Mouse (Mus musculus) hindbrain, postnatal 0 days (tissue): ENCODE data around the gene March11. TPM values are rescaled to one million over a fixed set of nuclear protein-coding genes. Genes with fewer than 3 reads are reported as not detected.

Experiments used
- ATAC-seq: fragments of 200-750 bp; cut with Nextera tagmentation; 2 replicates; pipeline ENCODE4 v1.8.0; 2017; ENCODE audit warnings: mild to moderate bottlenecking, moderate TSS enrichment, moderate library complexity
- DNase-seq: peaks from one replicate; pipeline ENCODE4 v3.0.0-alpha.2; 2015; ENCODE audit warnings: low spot score
- H3K27ac ChIP-seq: fragments of 300-500 bp; sonication (generic); 2 replicates; pipeline ENCODE4 v1.5.1; 2014; ENCODE audit warnings: mild to moderate bottlenecking
- H3K27me3 ChIP-seq: fragments of 300-500 bp; sonication (generic); 2 replicates; pipeline ENCODE4 v1.6.1; 2014; ENCODE audit warnings: low read length, mixed read lengths; ENCODE audit not compliant: insufficient read depth
- H3K36me3 ChIP-seq: fragments of 300-500 bp; sonication (generic); 2 replicates; pipeline ENCODE4 v1.6.1; 2014; ENCODE audit warnings: low read length, mixed read lengths; ENCODE audit not compliant: insufficient read depth
- H3K4me1 ChIP-seq: fragments of 300-500 bp; sonication (generic); 2 replicates; pipeline ENCODE4 v1.6.1; 2014; ENCODE audit warnings: antibody characterized with exemption, low read length, mixed read lengths; ENCODE audit not compliant: insufficient read depth
- H3K4me2 ChIP-seq: fragments of 300-500 bp; sonication (generic); 2 replicates; pipeline ENCODE4 v1.6.1; 2014; ENCODE audit warnings: low read depth, mild to moderate bottlenecking, low read length, moderate library complexity, mixed read lengths
- H3K4me3 ChIP-seq: fragments of 300-500 bp; sonication (generic); 2 replicates; pipeline ENCODE4 v1.5.1; 2014; ENCODE audit warnings: low read length
- H3K9ac ChIP-seq: fragments of 300-500 bp; sonication (generic); replicated peaks from 2 replicates; pipeline ENCODE4 v1.6.1; 2014; ENCODE audit warnings: mild to moderate bottlenecking, low read length, moderate library complexity, mixed read lengths
- H3K9me3 ChIP-seq: fragments of 300-500 bp; sonication (generic); 2 replicates; pipeline ENCODE4 v1.6.1; 2016; ENCODE audit warnings: low read length, mixed read lengths
- CTCF ChIP-seq: IDR thresholded peaks from 2 replicates; pipeline ENCODE4 v1.5.1; 2016; ENCODE audit warnings: antibody characterized with exemption, control low read depth, low read depth
- WGBS: fragments of 180-500 bp; shearing (Covaris S2); extraction: QIAGEN DNeasy Blood & Tissue Kit; methylation state at CpG from one replicate; pipeline ENCODE4 v1.1.7; 2014; 5-methylcytosine and 5-hydroxymethylcytosine counted together
- polyA plus RNA-seq: library from polyadenylated mRNA; unstranded; fragments of >200 nt; fragmentation: Nextera tagmentation; extraction: Ambion mirVana; gene quantifications from 2 replicates; pipeline ENCODE4 v1.2.1, GENCODE M21; 2015
- total RNA-seq: library from RNA; depleted of rRNA; stranded (reverse); fragments of >200 nt; gene quantifications from 2 replicates; pipeline ENCODE4 v1.2.3, GENCODE M21; 2014

The March11 gene
- total and polyA plus RNA-seq, 2 experiments from 2014 or later, result 8.2 to 8.7 TPM

DNA sequence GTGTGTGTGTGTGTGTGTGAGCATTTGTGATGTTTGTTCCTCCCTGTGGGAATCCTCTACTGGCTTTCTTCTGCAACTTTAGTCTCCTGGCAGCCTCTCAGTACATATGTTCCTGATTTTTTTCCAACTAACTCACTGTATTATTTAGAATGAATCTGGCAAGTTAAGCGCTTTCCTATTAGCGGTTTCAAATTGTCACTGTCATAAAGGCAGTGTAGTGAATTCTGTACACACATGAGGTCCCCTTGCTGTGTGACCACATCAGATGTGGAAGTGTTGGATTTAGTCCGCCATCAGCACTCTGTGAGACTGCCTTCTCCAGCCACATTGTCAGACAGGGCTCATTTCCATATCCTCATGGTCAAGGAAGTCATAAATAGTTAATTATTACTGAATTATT, 26.9 kb downstream of the March11 start:
- no peaks in the 10 kb centered on the region for H3K36me3 ChIP-seq
- no peaks in the 10 kb centered on the region for H3K9me3 ChIP-seq
- H3K4me2 ChIP-seq, result no peak overlapping the region
- no peaks in the 10 kb centered on the region for H3K27me3 ChIP-seq
- H3K9ac ChIP-seq, result no peak overlapping the region
- no peak overlapping the region for H3K4me3 ChIP-seq
- DNase-seq (no peak), ATAC-seq (no peak)
- no peak for TF ChIP-seq CTCF
- WGBS, result 75% methylated on average over 3 of the region's 3 CpGs
- H3K4me1 ChIP-seq, result no peaks in the 10 kb centered on the region
- no peak overlapping the region for H3K27ac ChIP-seq

DNA sequence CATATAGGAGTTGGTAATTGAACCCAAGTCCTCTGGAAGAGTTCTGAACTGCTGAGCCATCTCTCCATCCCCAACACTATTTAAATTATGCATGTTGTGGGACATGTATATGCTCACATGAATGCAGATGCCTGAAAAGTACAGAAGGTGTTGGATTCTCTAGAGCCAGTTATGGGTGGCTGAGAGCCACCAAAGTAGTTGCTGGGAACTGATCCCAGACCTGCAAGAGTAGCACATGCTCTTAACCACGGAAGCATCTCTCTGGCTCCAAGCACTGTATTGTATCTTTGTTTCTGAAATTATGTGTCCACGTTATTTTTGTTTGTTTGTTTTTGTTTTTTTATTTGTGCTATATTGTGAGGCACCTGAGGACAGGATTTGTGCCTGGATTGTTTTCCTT, 28.9 kb downstream of the March11 start:
- no peaks in the 10 kb centered on the region for H3K4me1 ChIP-seq
- no peak overlapping the region for H3K9ac ChIP-seq
- H3K27ac ChIP-seq, result no peak overlapping the region
- no peak for TF ChIP-seq CTCF
- 85% methylated on average over 2 of the region's 2 CpGs for WGBS
- no peak overlapping the region for H3K4me3 ChIP-seq
- H3K36me3 ChIP-seq, result no peaks in the 10 kb centered on the region
- ATAC-seq (no peak), DNase-seq (no peak)
- H3K4me2 ChIP-seq, result no peak overlapping the region
- H3K9me3 ChIP-seq, result no peaks in the 10 kb centered on the region
- no peaks in the 10 kb centered on the region for H3K27me3 ChIP-seq

DNA sequence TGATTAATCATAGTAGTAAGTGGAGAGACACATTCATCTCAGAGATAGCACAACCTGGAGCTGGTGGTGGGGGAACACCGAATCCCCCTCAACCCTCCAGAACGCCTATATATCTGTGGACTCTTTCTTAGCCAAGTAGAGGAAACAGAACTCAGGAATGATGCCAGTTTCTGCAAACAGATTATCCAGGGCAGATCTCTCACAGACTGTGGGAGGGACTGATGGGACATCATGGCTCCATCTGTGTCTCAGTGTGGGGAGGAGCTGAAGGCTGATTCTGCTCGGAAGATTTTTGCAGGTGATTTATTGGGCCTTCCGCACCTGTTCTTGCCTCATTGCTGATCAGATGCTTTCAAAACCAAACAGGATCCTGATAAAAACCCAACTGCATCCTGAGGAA, 29.5 kb downstream of the March11 start:
- H3K4me3 ChIP-seq, result no peak overlapping the region
- DNase-seq (peak; percentile 28), ATAC-seq (no peak)
- H3K27me3 ChIP-seq, result no peaks in the 10 kb centered on the region
- WGBS, result 79% methylated on average over 4 of the region's 4 CpGs
- no peaks in the 10 kb centered on the region for H3K36me3 ChIP-seq
- H3K9me3 ChIP-seq, result no peaks in the 10 kb centered on the region
- H3K27ac ChIP-seq, result no peak overlapping the region
- H3K4me2 ChIP-seq, result no peak overlapping the region
- H3K4me1 ChIP-seq, result no peaks in the 10 kb centered on the region
- no peak overlapping the region for H3K9ac ChIP-seq
- TF ChIP-seq CTCF, result no peak

DNA sequence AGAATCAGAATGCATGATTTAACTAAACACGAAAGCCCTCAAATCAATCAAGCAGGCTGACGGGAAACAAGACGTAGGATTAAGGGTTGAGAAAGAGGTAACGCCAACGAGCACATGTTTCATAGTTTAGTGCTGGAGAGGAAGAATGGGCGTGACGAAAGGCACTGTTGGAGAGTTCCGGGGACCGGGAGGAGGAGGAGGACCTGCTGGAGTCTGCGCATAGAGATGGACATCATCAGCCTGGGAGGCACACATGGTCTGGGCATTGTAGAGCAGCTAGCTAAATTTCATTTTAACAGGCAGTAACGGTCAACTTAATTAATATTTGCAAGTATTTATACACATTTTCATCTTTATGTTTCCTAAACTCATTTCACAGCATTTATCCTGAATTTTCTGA, 31.6 kb downstream of the March11 start:
- Histone ChIP-seq H3K9me3 (no peaks in the 10 kb centered on the region), H3K4me3 (no peak overlapping the region), H3K27me3 (no peaks in the 10 kb centered on the region), H3K27ac (no peak overlapping the region), H3K4me1 (no peaks in the 10 kb centered on the region), H3K36me3 (no peaks in the 10 kb centered on the region), H3K9ac (no peak overlapping the region), H3K4me2 (peak overlapping the region; percentile 28; the same call in 1 of the 2 replicates)
- 0 out of 2 replicates have a peak, but pooled peaks have one; percentile 55 for ATAC-seq
- no peak for TF ChIP-seq CTCF
- DNase-seq, result no peak
- WGBS, result 50% methylated on average over 11 of the region's 11 CpGs

DNA sequence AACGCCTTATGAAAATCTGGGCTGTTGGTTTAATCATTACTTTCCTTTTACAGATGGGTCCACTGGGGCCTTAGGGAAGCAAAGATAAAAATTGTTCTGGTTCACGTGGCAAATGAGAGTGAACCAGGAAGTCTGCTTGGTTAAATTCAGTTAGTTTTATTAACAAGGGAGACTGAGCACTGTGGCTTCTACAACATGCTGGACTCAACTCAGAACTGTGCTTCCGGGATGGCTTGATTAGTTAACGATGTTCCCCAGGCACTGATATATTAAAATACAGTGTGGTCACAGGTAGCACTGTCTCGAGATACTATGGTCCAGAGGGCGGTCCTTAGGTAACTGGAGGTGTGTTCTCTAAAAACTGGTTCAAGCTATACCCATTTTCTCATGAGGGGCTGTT, 32.1 kb downstream of the March11 start:
- Histone ChIP-seq H3K9me3 (no peaks in the 10 kb centered on the region), H3K4me2 (no peak overlapping the region), H3K4me1 (no peaks in the 10 kb centered on the region), H3K9ac (no peak overlapping the region), H3K27me3 (no peaks in the 10 kb centered on the region), H3K27ac (no peak overlapping the region), H3K4me3 (no peak overlapping the region), H3K36me3 (no peaks in the 10 kb centered on the region)
- DNase-seq (no peak), ATAC-seq (no peak)
- no peak for TF ChIP-seq CTCF
- 80% methylated on average over 6 of the region's 6 CpGs for WGBS

DNA sequence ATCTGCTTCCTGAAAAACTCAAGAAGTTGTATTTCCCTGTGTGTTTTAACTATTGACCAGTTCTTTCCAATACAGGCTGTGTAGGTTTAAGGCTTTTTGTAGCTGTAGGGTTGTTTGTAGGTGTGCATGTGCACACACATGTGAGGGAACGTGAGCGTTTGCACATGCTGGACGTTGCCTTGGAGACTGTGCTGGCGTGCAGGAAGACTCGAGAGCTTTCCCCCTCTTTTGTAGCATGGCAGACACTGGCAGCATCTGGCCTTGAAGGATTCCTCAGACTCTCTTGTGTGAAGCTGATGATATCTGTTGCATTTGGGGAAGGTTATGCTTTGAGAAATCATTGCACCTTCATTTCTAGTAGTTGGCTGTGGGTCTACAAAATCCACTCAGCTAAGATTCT, 35.5 kb downstream of the March11 start:
- Histone ChIP-seq H3K4me1 (no peaks in the 10 kb centered on the region), H3K27ac (no peak overlapping the region), H3K4me3 (no peak overlapping the region), H3K4me2 (no peak overlapping the region), H3K36me3 (no peaks in the 10 kb centered on the region), H3K27me3 (no peaks in the 10 kb centered on the region), H3K9me3 (no peaks in the 10 kb centered on the region), H3K9ac (no peak overlapping the region)
- no peak for DNase-seq
- TF ChIP-seq CTCF, result no peak
- 77% methylated on average over 5 of the region's 5 CpGs for WGBS
- no peak for ATAC-seq

DNA sequence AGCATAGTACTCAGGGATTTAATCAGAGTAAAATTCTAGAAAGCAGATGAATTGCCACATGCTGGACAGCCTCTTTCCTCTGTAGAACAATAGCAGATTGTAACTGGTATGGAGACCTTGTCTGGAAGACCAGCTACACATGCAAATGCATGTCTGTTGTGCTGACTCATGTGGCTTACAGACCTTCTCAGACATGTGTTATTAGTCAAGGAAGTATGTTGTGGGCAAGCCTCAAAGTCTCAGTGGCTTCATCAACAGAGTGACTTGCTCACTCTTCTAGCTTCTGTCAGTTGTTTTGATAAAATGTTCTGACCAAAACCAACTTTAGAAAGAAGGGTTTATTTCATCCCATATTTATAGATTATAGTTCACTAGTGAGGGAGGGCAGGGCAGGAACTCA, 44.8 kb downstream of the March11 start:
- ATAC-seq (no peak), DNase-seq (no peak)
- no peak for TF ChIP-seq CTCF
- no peaks in the 10 kb centered on the region for H3K27me3 ChIP-seq
- no peaks in the 10 kb centered on the region for H3K36me3 ChIP-seq
- H3K4me2 ChIP-seq, result no peak overlapping the region
- H3K9ac ChIP-seq, result no peak overlapping the region
- no peaks in the 10 kb centered on the region for H3K9me3 ChIP-seq
- H3K27ac ChIP-seq, result no peak overlapping the region
- no peak overlapping the region for H3K4me3 ChIP-seq
- no peaks in the 10 kb centered on the region for H3K4me1 ChIP-seq
